Mouse (Mus musculus): ENCODE measurements at regions not wholly inside any gene's neighbourhood (a gene's known extent, or its start where the extent isn't known, plus 50 kb on each side); places are given as distances from the start of the nearest gene placed in this dataset.

GRCm38 (mm10) chr6:14147370-14147769 is 276.1 kb upstream of the 2610001J05Rik start:
- Histone ChIP-seq H3K4me3 (no peak overlapping the region), H3K9ac (no peak overlapping the region), H3K27ac (no peak overlapping the region), H3K4me2 (no peak overlapping the region), H3K4me1 (no peaks in the 10 kb centered on the region), H3K36me3 (ENCODE audit: poor library complexity, severe bottlenecking) (no peaks in the 10 kb centered on the region), H3K27me3 (no peaks in the 10 kb centered on the region), H3K9me3 (replicated peaks) (no peaks in the 10 kb centered on the region)
- no peak for ATAC-seq

GRCm38 (mm10) chr6:14146394-14146793 is 275.1 kb upstream of the 2610001J05Rik start:
- no peak for ATAC-seq
- 82% methylated on average over 4 of the region's 4 CpGs for WGBS
- Histone ChIP-seq H3K9ac (no peak overlapping the region), H3K9me3 (replicated peaks) (no peaks in the 10 kb centered on the region), H3K4me2 (no peak overlapping the region), H3K27ac (no peak overlapping the region), H3K36me3 (ENCODE audit: poor library complexity, severe bottlenecking) (no peaks in the 10 kb centered on the region), H3K4me3 (no peak overlapping the region), H3K4me1 (no peaks in the 10 kb centered on the region), H3K27me3 (no peaks in the 10 kb centered on the region)

- Histone ChIP-seq H3K4me3 (no peak overlapping the region), H3K27ac (no peak overlapping the region), H3K36me3 (ENCODE audit: poor library complexity, severe bottlenecking) (no peaks in the 10 kb centered on the region), H3K27me3 (no peaks in the 10 kb centered on the region), H3K4me2 (no peak overlapping the region), H3K9ac (no peak overlapping the region), H3K9me3 (replicated peaks) (no peaks in the 10 kb centered on the region), H3K4me1 (no peaks in the 10 kb centered on the region)
- peak; percentile 96 for ATAC-seq
- 84% methylated on average over 8 of the region's 8 CpGs for WGBS
Measured at GRCm38 (mm10) chr6:14142107-14142751, 270.9 kb upstream of the 2610001J05Rik start.

GRCm38 (mm10) chr6:14130392-14131144 is 259.2 kb upstream of the 2610001J05Rik start:
- Histone ChIP-seq H3K9me3 (replicated peaks) (no peaks in the 10 kb centered on the region), H3K27ac (no peak overlapping the region), H3K9ac (no peak overlapping the region), H3K36me3 (ENCODE audit: poor library complexity, severe bottlenecking) (no peaks in the 10 kb centered on the region), H3K4me1 (no peaks in the 10 kb centered on the region), H3K4me3 (no peak overlapping the region), H3K4me2 (no peak overlapping the region), H3K27me3 (no peaks in the 10 kb centered on the region)
- WGBS: 73% methylated on average over 1 of the region's 1 CpGs
- ATAC-seq: no peak; the same call in 1 of the 2 replicates

- no peak for ATAC-seq
- no peaks in the 10 kb centered on the region for H3K36me3 ChIP-seq (ENCODE audit: poor library complexity, severe bottlenecking)
Measured at GRCm38 (mm10) chr6:14129394-14129793, 258.1 kb upstream of the 2610001J05Rik start.

GRCm38 (mm10) chr6:14122311-14122710 is 251.0 kb upstream of the 2610001J05Rik start:
- no peak for ATAC-seq
- H3K27me3 ChIP-seq: no peaks in the 10 kb centered on the region
- no peaks in the 10 kb centered on the region for H3K4me1 ChIP-seq
- H3K9ac ChIP-seq: no peak overlapping the region
- no peak overlapping the region for H3K4me3 ChIP-seq
- no peaks in the 10 kb centered on the region for H3K9me3 ChIP-seq (replicated peaks)
- no peaks in the 10 kb centered on the region for H3K36me3 ChIP-seq (ENCODE audit: poor library complexity, severe bottlenecking)
- no peak overlapping the region for H3K27ac ChIP-seq
- no peak overlapping the region for H3K4me2 ChIP-seq
- WGBS: 95% methylated on average over 3 of the region's 3 CpGs

More at GRCm38 (mm10) chr6:14129394-14129793, 258.1 kb upstream of the 2610001J05Rik start:
- H3K9ac ChIP-seq: no peak overlapping the region
- H3K27ac ChIP-seq: no peak overlapping the region
- no peaks in the 10 kb centered on the region for H3K9me3 ChIP-seq (replicated peaks)
- no peaks in the 10 kb centered on the region for H3K4me1 ChIP-seq
- no peaks in the 10 kb centered on the region for H3K27me3 ChIP-seq
- no peak overlapping the region for H3K4me2 ChIP-seq
- no peak overlapping the region for H3K4me3 ChIP-seq

- ATAC-seq: no peak
- no peak overlapping the region for H3K27ac ChIP-seq
- no peaks in the 10 kb centered on the region for H3K9me3 ChIP-seq (replicated peaks)
- H3K4me3 ChIP-seq: no peak overlapping the region
- H3K4me1 ChIP-seq: no peaks in the 10 kb centered on the region
- H3K9ac ChIP-seq: no peak overlapping the region
- 96% methylated on average over 5 of the region's 5 CpGs for WGBS
- no peaks in the 10 kb centered on the region for H3K27me3 ChIP-seq
- H3K4me2 ChIP-seq: no peak overlapping the region
- no peaks in the 10 kb centered on the region for H3K36me3 ChIP-seq (ENCODE audit: poor library complexity, severe bottlenecking)
Measured at GRCm38 (mm10) chr6:14121479-14121878, 250.2 kb upstream of the 2610001J05Rik start.

GRCm38 (mm10) chr6:14094907-14095306 is 223.6 kb upstream of the 2610001J05Rik start:
- no peaks in the 10 kb centered on the region for H3K4me1 ChIP-seq
- no peaks in the 10 kb centered on the region for H3K27me3 ChIP-seq
- WGBS: 93% methylated on average over 1 of the region's 1 CpGs
- H3K36me3 ChIP-seq (ENCODE audit: poor library complexity, severe bottlenecking): no peaks in the 10 kb centered on the region
- H3K4me3 ChIP-seq: no peak overlapping the region
- no peaks in the 10 kb centered on the region for H3K9me3 ChIP-seq (replicated peaks)
- no peak overlapping the region for H3K9ac ChIP-seq
- no peak for ATAC-seq
- H3K27ac ChIP-seq: no peak overlapping the region
- H3K4me2 ChIP-seq: no peak overlapping the region

GRCm38 (mm10) chr6:14081884-14082283 is 210.6 kb upstream of the 2610001J05Rik start:
- Histone ChIP-seq H3K9ac (no peak overlapping the region), H3K4me3 (no peak overlapping the region), H3K4me1 (no peaks in the 10 kb centered on the region), H3K27me3 (no peaks in the 10 kb centered on the region), H3K9me3 (replicated peaks) (no peaks in the 10 kb centered on the region), H3K36me3 (ENCODE audit: poor library complexity, severe bottlenecking) (no peaks in the 10 kb centered on the region), H3K4me2 (no peak overlapping the region), H3K27ac (no peak overlapping the region)
- 63% methylated on average over 1 of the region's 1 CpGs for WGBS
- ATAC-seq: no peak

GRCm38 (mm10) chr6:14063735-14064134 is 192.4 kb upstream of the 2610001J05Rik start:
- Histone ChIP-seq H3K4me2 (no peak overlapping the region), H3K27me3 (no peaks in the 10 kb centered on the region), H3K27ac (no peak overlapping the region), H3K36me3 (ENCODE audit: poor library complexity, severe bottlenecking) (no peaks in the 10 kb centered on the region), H3K9ac (no peak overlapping the region), H3K4me3 (no peak overlapping the region), H3K4me1 (no peaks in the 10 kb centered on the region), H3K9me3 (replicated peaks) (no peaks in the 10 kb centered on the region)
- ATAC-seq: peak; percentile 48; the same call in 1 of the 2 replicates
- 73% methylated on average over 2 of the region's 2 CpGs for WGBS

- Histone ChIP-seq H3K27ac (no peak overlapping the region), H3K27me3 (no peaks in the 10 kb centered on the region), H3K36me3 (ENCODE audit: poor library complexity, severe bottlenecking) (no peaks in the 10 kb centered on the region), H3K4me2 (no peak overlapping the region), H3K4me3 (no peak overlapping the region), H3K4me1 (no peaks in the 10 kb centered on the region), H3K9me3 (replicated peaks) (no peaks in the 10 kb centered on the region), H3K9ac (no peak overlapping the region)
- no peak for ATAC-seq
- WGBS: 95% methylated on average over 5 of the region's 5 CpGs
Measured at GRCm38 (mm10) chr6:14046560-14046959, 175.2 kb upstream of the 2610001J05Rik start.

GRCm38 (mm10) chr6:14044654-14045053 is 173.3 kb upstream of the 2610001J05Rik start:
- H3K36me3 ChIP-seq (ENCODE audit: poor library complexity, severe bottlenecking): no peaks in the 10 kb centered on the region
- H3K4me3 ChIP-seq: no peak overlapping the region
- no peak overlapping the region for H3K4me2 ChIP-seq
- ATAC-seq: no peak
- H3K27me3 ChIP-seq: no peaks in the 10 kb centered on the region
- no peak overlapping the region for H3K27ac ChIP-seq
- H3K9me3 ChIP-seq (replicated peaks): no peaks in the 10 kb centered on the region
- H3K9ac ChIP-seq: no peak overlapping the region
- no peaks in the 10 kb centered on the region for H3K4me1 ChIP-seq
- WGBS: 84% methylated on average over 3 of the region's 3 CpGs

- no peaks in the 10 kb centered on the region for H3K4me1 ChIP-seq
- no peaks in the 10 kb centered on the region for H3K27me3 ChIP-seq
- ATAC-seq: no peak
- no peaks in the 10 kb centered on the region for H3K36me3 ChIP-seq (ENCODE audit: poor library complexity, severe bottlenecking)
- H3K27ac ChIP-seq: no peak overlapping the region
- H3K4me3 ChIP-seq: no peak overlapping the region
- no peak overlapping the region for H3K4me2 ChIP-seq
- H3K9me3 ChIP-seq (replicated peaks): no peaks in the 10 kb centered on the region
- WGBS: 97% methylated on average over 2 of the region's 2 CpGs
- no peak overlapping the region for H3K9ac ChIP-seq
Measured at GRCm38 (mm10) chr6:14025898-14026297, 154.6 kb upstream of the 2610001J05Rik start.
